Mouse (Mus musculus) leukemia stem cell, adult 10-12 weeks (primary cell): Measurements from ENCODE around the gene Mindy4. TPM values are rescaled to one million over a fixed set of nuclear protein-coding genes. Genes with fewer than 3 reads are reported as not detected.

Experiments used
- polyA plus RNA-seq: library from polyadenylated mRNA; stranded (reverse); fragments of >175 nt; gene quantifications from 2 replicates; pipeline ENCODE4 v1.2.3, GENCODE M21; 2012; ENCODE audit warnings: low replicate concordance

Gene Mindy4
- 0.14 and 0.15 TPM in 2 replicates for polyA plus RNA-seq

DNA sequence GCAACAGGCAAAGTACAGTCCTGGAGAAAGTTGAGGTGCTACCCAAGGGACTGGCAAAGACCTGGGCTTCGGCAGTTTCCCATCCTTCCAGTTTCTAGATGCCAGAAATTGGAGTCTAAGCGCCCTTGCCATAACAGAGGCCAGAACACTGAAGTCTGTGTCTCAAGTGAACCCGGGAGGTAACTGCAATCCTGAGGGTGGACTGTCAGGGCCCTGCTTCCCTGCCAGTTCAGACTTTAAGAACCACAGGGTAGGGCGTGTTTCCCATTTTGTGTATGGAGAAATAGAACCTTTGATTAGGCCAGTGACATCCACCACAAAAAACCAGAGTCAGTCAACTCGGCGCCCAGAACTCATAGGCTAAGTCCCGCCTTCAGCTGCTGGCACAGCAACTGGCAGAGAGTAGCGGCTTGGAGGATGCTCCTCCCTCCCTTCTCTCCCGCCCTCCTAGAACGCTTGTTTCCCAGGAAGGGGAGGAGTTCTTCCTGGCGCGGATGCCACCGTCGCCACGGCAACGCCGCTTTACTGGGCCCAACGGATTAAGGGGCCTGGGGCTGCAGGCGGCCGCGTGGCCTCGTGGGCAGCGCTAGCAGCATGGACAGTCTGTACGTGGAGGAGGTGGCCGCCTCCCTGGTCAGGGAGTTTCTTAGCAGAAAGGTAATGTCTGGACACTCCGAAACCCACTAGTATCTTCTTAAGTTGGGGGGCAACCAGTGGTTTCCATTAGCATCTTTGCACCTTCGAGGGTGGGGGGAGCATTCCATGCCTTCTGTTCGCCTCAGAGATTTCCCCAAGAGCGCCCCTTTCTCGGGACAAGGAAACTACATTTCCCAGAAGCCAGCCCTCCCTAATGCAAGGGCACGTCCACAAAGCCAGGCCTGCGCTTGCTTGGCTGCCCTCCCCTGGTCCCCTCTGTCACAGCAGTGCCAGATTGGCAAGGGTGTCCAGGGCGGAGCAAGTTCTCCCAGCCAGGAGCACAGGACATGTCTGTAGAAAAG, at the start of gene Mindy4:
Mindy4 (plus strand) TSS at position 471 of the 998 bp plus-strand sequence.

DNA sequence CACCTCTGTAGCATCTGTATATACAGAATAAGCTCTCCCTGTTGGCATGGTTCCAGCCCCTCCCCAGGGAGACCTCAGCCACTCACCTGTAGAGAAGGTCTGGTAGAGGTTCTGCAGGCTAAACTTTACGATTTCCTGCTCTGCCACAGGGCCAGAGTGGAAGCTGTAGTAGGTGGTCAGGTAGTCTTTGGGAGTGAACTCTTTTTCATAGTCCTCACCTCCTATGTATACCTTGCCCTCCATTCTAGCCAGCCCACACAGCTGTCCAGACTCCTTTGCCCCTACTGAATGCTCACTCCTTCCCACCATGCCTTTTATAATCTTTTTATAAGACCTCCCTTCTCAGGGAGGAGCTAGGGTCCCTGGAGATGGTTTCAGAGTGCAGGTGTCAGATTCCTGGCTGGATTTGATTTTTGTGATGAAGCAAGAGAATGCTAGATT, 28.4 kb upstream of the Mindy4 start, which contains the start of gene Inmt:
Inmt (minus strand) TSS at position 303 of the 441 bp plus-strand sequence.

DNA sequence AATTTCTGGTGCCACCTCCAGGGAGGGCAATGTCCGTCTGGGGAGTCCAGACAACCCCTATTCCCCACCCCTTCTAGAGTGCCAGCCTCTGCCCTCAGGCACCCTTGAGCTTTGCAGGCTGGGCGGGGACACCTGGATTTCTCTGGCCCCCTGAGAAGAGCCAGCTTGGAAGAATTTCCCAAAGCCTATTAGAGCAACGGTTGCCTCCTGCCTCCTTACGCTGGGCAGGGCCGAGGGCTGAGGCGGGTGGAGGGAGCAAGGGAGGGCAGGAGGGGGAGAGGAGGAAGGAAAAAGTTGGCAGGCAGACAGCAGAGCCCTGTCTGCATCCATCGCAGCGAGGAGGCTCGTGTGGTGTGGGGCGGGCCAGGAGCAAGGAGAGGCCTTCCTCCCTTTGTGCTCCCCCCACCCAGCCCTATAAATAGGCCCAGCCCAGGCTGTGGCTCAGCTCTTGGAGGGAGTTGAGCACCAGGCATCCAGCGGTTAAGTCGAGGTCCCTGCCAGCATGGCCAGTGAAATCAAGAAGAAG, 132.9 kb downstream of the Mindy4 start, which contains the start of gene Aqp1:
Aqp1 (plus strand) TSS at position 444 of the 526 bp plus-strand sequence.

Other genes with a start within 250 kb of the Mindy4 start
- 7.2 and 10.2 TPM in 2 replicates for gene Nod1, start 230.8 kb upstream of the Mindy4 start, polyA plus RNA-seq
- 4.2 and 9.4 TPM in 2 replicates for gene Ggct, start 210.4 kb upstream of the Mindy4 start, polyA plus RNA-seq
- 84.8 and 90.1 TPM in 2 replicates for gene Gars, start 165.4 kb upstream of the Mindy4 start, polyA plus RNA-seq
- gene Crhr2, start 70.4 kb upstream of the Mindy4 start, polyA plus RNA-seq: not detected in 2 replicates
- not detected in 2 replicates for gene Inmt, start 28.3 kb upstream of the Mindy4 start, polyA plus RNA-seq
- gene Aqp1, start 133.0 kb downstream of the Mindy4 start, polyA plus RNA-seq: 73.9 and 187 TPM in 2 replicates
- gene Ghrhr, start 172.9 kb downstream of the Mindy4 start, polyA plus RNA-seq: 0.26 TPM in 1 of 2 replicates, not detected in the other
- not detected in 2 replicates for gene Adcyap1r1, start 248.6 kb downstream of the Mindy4 start, polyA plus RNA-seq